Mouse (Mus musculus) erythroblast, adult 5-6 weeks (primary cell): ENCODE data around the gene Zswim4. TPM values are rescaled to one million over a fixed set of nuclear protein-coding genes. Genes with fewer than 3 reads are reported as not detected.

Experiments used
- ATAC-seq: replicated peaks from 2 replicates; pipeline ENCODE4 v1.8.0; 2016; ENCODE audit warnings: moderate number of reproducible peaks, mild to moderate bottlenecking, moderate TSS enrichment, inconsistent platforms; ENCODE audit not compliant: poor library complexity, low FRiP score, severe bottlenecking
- total RNA-seq, 2 experiments: library from RNA; stranded (forward) in 1 of 2; stranded (reverse) in 1 of 2; fragments of 150-400 nt in 1 of 2; fragments of 200-764, 138-1000 nt in 1 of 2; gene quantifications; 2 replicates each; pipeline versions ENCODE4 v1.2.3 to v1.2.4; 2015 to 2017; ENCODE audit warnings: low replicate concordance in 2 of 2

The Zswim4 gene
- total RNA-seq (2015; ENCODE audit: low replicate concordance): 3.1 and 3.5 TPM in 2 replicates
- total RNA-seq (2017; ENCODE audit: low replicate concordance): 6.3 and 7.4 TPM in 2 replicates

DNA sequence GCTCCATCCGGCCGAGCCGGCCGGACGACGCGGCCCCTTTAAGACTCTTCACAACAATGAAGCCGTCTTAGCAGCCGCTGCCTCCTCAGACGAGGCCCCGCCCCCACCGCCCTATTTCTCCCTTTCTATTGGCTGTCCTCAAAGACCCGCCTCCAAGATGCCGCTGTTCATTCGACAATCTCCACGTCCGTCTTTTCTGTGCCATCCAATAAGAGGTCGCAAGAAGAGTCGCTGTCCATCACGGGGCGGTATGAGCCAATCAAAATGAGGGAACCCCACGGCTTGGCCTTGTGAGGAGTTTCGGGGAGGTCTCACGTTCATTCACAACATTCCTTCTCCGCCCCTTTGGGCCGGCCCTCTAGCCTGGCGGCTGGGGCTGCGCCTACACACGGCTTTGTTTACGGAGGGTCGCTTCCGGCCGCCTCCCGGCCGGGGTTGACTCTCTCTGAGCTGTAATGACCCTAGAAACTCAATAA lies at the start of gene Zswim4:
Gene Zswim4 (minus strand): TSS at position 58 of the 476 bp plus-strand sequence.
- ATAC-seq: peak; percentile 95

GRCm38 (mm10) chr8:84285665-84286064 lies 48.8 kb upstream of the Zswim4 start:
- ATAC-seq: 0 out of 2 replicates have a peak, but pooled peaks have one; percentile 47

GRCm38 (mm10) chr8:84284608-84285063 lies 47.8 kb upstream of the Zswim4 start:
- no peak for ATAC-seq

DNA sequence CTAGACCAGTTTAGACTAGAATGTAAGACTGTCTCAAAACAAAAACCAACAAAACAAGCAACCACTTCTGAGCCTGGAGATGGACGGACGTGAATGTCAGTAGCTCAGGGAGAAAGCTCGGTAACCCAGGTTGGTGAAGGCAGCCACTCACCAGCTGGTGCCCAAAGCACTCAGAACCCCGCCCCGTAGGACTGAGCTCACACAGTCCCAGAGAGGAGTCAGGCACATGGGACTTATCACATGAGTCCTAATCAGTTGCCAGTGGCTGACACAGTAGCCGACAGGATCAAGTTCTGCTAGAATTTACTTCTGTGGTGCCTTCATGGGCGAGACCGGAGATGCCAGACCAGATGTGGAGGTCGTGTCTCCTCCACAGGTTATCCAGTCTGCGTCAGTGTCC lies 43.9 kb upstream of the Zswim4 start:
- ATAC-seq: no peak

- no peak for ATAC-seq
Measured at GRCm38 (mm10) chr8:84276447-84276846, 39.6 kb upstream of the Zswim4 start.

DNA sequence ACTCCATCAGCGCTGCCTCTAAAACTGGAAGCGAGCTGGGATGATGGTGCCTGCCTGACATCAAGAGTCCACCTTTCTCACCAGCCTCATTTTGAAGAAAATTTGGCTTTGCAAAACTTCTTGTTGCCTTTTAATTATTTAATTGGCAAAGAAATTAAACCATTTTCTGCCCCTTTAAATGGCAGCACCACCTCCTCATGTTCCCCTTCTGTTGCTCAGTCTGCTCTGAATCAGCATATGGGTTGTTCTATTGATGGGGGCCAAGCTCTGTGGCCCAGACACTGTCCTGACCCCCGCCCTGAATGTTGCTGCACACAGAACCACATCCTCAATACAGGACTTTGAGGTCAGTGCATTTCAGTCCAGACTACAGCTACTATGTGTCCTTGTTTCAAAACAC lies 37.1 kb upstream of the Zswim4 start:
- ATAC-seq: no peak

GRCm38 (mm10) chr8:84272302-84272701 lies 35.4 kb upstream of the Zswim4 start:
- no peak for ATAC-seq

GRCm38 (mm10) chr8:84269950-84270773 lies 33.3 kb upstream of the Zswim4 start, which contains the start of gene Ccdc130:
TSS of gene Ccdc130 (minus strand) at chr8:84270380.
- ATAC-seq: peak; percentile 97

DNA sequence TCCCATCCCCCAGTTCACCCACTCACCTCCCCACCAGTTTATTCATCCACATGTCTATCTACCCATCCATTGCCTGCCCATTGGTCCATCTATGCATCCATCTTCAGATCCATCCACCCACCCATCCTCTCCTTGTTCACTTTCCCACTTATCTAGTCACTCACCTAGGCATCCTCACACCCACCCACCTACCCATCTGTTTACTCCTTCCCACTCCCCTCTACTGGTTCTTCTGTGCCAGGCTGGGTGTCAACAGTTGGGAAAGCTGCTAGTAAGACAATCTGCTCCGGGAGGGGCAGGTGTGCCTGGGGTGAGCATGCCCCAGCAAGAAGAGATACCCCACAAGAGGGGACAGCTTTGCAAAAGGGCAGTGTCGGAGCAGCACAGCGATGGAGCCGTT lies 24.2 kb upstream of the Zswim4 start:
- no peak for ATAC-seq

GRCm38 (mm10) chr8:84256822-84257610 lies 20.2 kb upstream of the Zswim4 start, which contains the start of gene Mri1:
TSS of gene Mri1 (minus strand) at chr8:84257326.
- ATAC-seq: peak; percentile 90

DNA sequence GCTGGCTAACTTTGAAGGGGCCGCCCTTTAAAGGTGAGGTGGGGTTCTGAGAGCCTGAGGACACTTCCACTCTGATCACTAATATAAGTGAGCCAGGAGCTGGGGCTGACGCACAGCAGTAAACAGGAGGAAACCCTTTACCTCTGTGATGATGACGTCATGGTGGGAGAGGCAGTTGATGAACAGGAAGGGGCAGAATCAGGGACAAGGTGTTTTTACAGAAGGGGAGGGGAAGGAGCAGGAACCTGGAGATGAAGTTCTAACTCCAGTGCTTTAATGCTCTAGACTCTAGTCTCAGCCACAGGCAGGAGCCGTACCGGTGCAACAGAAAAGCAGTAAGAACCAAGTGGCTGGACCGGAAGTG lies 19.6 kb upstream of the Zswim4 start:
- peak; percentile 68 for ATAC-seq

- no peak for ATAC-seq
Measured at GRCm38 (mm10) chr8:84255858-84256257, 19.0 kb upstream of the Zswim4 start.

DNA sequence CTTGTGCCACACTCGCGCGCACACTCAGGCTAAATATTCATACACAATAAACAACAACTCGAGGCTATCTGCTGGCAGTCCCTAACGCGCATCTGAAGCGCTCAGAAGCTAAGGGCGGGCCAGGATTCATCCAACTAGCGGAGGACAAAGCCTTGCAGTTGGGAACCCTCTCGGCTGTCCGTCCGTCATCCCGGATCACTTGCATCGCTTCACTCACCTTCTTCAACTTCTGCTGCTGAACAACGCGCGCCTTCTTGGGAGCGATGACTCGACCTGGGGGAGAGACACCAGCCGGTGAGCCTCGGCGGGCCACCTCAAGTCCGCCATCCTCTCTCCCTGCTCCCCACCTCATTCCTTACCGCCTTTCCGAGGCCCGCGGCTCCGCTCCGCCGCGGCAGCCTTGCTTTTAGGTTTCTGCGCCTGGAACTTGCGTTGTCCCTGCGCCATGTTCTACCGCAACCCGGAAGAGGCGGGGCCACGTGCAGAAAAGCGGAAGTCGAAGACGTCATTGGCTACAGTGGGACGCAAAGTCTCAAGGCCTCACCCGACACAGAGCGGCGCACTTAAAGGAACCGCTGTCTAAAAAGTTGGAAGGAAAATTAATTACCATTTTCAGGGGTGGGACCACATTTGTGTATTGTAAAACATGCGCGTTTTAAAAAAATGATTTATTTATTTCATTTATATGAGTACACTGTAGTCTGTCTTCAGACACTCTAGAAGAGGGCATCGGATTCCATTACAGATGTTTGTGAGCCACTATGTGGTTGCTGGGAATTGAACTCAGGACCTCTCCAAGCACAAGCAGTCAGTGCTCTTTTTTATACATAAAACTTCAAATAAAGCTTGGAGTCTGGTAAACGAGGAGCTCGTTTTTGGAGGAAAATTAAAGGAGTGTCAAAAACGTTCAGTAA lies 12.7 kb upstream of the Zswim4 start, which contains the start of gene D8Ertd738e:
Gene D8Ertd738e (minus strand): TSS at position 463 of the 914 bp plus-strand sequence.
- peak; percentile 99 for ATAC-seq

DNA sequence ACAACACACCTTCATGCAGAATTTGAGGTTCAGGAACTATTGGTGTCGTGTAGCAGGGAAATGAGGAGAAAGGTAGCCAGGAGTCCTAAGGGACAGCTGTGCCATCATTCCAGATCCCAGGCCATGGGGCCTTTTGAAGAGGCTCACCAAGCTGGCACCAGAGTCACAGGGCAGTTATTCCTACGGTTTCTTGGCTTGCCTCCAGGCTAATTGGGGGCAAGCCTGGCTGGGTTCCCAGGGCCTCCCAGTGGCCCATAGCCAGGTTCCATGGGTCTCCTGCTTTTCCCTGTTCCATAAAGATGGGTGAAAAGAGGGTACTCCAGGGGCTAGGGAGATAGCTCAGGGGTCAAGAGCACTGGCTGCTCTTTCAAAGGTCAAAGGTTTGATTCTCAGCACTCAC lies 5.0 kb upstream of the Zswim4 start:
- ATAC-seq: no peak

GRCm38 (mm10) chr8:84241167-84241566 lies 4.3 kb upstream of the Zswim4 start:
- no peak for ATAC-seq

- ATAC-seq: peak; percentile 7
Measured at GRCm38 (mm10) chr8:84237542-84238229, 831 bp upstream of the Zswim4 start.

DNA sequence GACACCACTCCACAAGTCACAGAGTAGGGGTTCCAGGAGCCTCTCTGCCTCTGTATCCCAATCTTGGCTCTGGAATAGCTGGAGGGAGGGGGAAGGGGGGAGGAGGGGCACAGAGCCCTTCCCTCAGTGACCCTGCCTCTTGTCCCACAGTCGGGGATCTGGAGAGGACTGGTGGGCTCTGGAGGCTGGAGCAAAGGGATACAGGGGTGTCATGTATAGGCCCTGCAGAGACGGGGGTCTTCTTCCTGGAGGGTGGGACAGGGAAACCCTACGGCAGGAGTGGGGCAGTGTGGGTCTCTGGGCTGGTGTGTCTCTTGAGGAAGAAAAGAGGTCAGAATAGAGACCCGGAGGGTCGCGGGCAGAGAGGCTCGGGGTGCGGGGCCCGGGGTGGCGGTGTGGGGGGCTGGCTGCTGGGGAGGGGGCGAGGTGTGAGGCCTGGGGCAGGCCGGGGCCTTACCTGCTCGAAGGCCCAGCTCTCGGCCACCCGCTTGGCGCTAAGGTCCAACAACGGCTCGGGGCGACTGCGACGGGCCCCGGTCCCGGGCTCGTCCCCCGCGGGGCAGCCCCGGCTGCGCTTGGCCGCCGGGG lies 351 bp downstream of the Zswim4 start:
- no peak for ATAC-seq

DNA sequence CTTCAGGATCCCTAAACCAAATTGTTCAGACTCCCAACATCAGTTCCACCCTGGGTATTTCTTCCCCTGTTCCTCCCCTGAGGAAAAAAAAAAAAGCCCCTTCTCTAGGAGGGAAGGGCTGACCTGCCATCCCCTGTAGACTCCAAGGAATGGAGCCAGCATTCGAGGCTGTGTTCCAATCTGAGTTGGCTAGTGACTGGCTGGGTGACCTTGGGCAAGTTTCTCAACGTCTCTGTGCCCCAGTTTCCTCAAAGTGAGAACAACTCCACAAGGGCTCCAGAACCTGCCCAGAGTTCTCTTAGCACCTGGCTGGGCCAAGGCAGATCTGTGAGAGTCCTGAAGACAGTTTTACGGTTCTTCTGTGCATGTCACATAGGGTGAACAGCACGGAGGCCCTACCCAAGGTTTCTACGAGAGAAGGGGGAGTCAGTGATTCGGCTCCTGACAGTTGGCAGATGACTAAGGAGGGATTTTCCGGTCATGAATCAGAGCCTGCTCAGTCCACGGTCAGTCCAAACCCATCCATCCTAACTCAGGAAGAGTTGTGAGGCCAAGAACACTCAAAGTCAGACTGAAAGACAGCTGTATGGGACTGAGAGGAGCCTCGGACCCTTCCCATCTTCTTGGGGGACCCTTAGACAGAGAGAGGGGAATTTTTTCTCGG lies 977 bp downstream of the Zswim4 start:
- no peak for ATAC-seq
